ENCODE assay signal across 27 mouse cellular contexts in genomic region chr2:32438733-32439132, GRCm38 (mm10). TPM values are rescaled to one million over a fixed set of nuclear protein-coding genes. Genes with fewer than 3 reads are reported as not detected.
DNase-seq lines count a peak whose midpoint lies in the region; ATAC-seq and TF ChIP-seq lines count a peak whose summit lies in the region.
"Had no signal": no experiment of that assay in that cellular context is flagged by ENCODE, and none has a peak within 500 bp of the region (broad histone marks: within the 10 kb centered on the region; RNA-seq: fewer than 3 reads in every experiment).

No protein-coding gene starts in this region.

- H3K9ac ChIP-seq in forebrain, embryonic 13.5 days = no peak overlapping the region
- no peak overlapping the region for H3K9ac ChIP-seq in liver, adult 2 months (ENCODE audit: low read depth, low read length)
- H3K9ac ChIP-seq: embryonic facial prominence, embryonic 13.5 days; heart, embryonic 13.5 days; hindbrain, embryonic 14.5 days had no signal

- no peak for TF ChIP-seq CTCF in liver, adult 2 months (IDR thresholded peaks at IDR 0.05; ENCODE audit: low read depth, low read length)

- no peaks in the 10 kb centered on the region for H3K27me3 ChIP-seq in forebrain, embryonic 10.5 days (ENCODE audit: poor library complexity, severe bottlenecking)
- no peaks in the 10 kb centered on the region for H3K27me3 ChIP-seq in forebrain, embryonic 13.5 days
- no peaks in the 10 kb centered on the region for H3K27me3 ChIP-seq in liver, adult 2 months (ENCODE audit: control insufficient read depth, insufficient read depth, low read length)
- H3K27me3 ChIP-seq: embryonic facial prominence, embryonic 13.5 days; heart, embryonic 13.5 days had no signal

- 78% methylated on average over 3 of the region's 3 CpGs for WGBS in forebrain, embryonic 10.5 days
- 73% methylated on average over 3 of the region's 3 CpGs for WGBS in forebrain, embryonic 13.5 days
- WGBS in liver, adult 2 months = 53% methylated on average over 3 of the region's 3 CpGs

- no peak for ATAC-seq in forebrain, embryonic 13.5 days
- ATAC-seq: forebrain, embryonic 14.5 days; hindbrain, postnatal 0 days had no signal

- peaks cover 57% of the 10 kb centered on the region for H3K4me1 ChIP-seq in forebrain, embryonic 10.5 days
- peaks cover 51% of the 10 kb centered on the region for H3K4me1 ChIP-seq in forebrain, embryonic 13.5 days
- H3K4me1 ChIP-seq in liver, adult 2 months (ENCODE audit: control insufficient read depth, insufficient read depth, low read length) = peaks cover 29% of the 10 kb centered on the region

- H3K9me3 ChIP-seq in forebrain, embryonic 10.5 days = no peaks in the 10 kb centered on the region
- H3K9me3 ChIP-seq in forebrain, embryonic 13.5 days (replicated peaks) = no peaks in the 10 kb centered on the region
- H3K9me3 ChIP-seq: embryonic facial prominence, embryonic 10.5 days; embryonic facial prominence, embryonic 13.5 days; G1E; heart, embryonic 10.5 days; heart, embryonic 13.5 days had no signal

- peaks cover 7% of the 10 kb centered on the region; the same call in 1 of the 2 replicates for H3K36me3 ChIP-seq in forebrain, embryonic 10.5 days (replicated peaks)
- H3K36me3 ChIP-seq in forebrain, embryonic 13.5 days (ENCODE audit: poor library complexity, severe bottlenecking) = no peaks in the 10 kb centered on the region
- H3K36me3 ChIP-seq in liver, adult 2 months (ENCODE audit: control insufficient read depth, insufficient read depth, low read length) = no peaks in the 10 kb centered on the region
- H3K36me3 ChIP-seq: embryonic facial prominence, embryonic 13.5 days; heart, embryonic 13.5 days had no signal

- peaks cover 31% of the 10 kb centered on the region; the same call in 1 of the 2 replicates for H3K79me2 ChIP-seq in liver, adult 2 months (ENCODE audit: control insufficient read depth, insufficient read depth, low read length)

- DNase-seq in forebrain, embryonic 10.5 days (ENCODE audit: extremely low spot score, low spot score) = no peak
- peak; percentile 76 for DNase-seq in kidney, adult 9 months
- no peak for DNase-seq in kidney, postnatal 14 days
- peak; percentile 39 for DNase-seq in liver, adult 2 months (ENCODE audit: extremely low read depth, low read depth, low spot score)
- DNase-seq in liver = no peak
- DNase-seq in embryo, embryonic 10 days (ENCODE audit: low spot score) = no peak
- DNase-seq: adrenal gland, adult 2 months; cerebellum, adult 11 months; cerebellum, adult 2 months; cerebellum, adult 9-11 months; cerebellum, postnatal 25 days; embryo, embryonic 11 days; gastrocnemius, postnatal 10 days; gastrocnemius, postnatal 36 days; heart, adult 2 months; heart, postnatal 14 days; heart, postnatal 4 days had no signal

- H3K4me2 ChIP-seq in forebrain, embryonic 13.5 days = no peak overlapping the region
- H3K4me2 ChIP-seq: embryonic facial prominence, embryonic 13.5 days; heart, embryonic 13.5 days; hindbrain, embryonic 14.5 days had no signal

- H3K4me3 ChIP-seq in forebrain, embryonic 10.5 days = no peak overlapping the region
- no peak overlapping the region for H3K4me3 ChIP-seq in forebrain, embryonic 13.5 days
- H3K4me3 ChIP-seq in liver, adult 2 months (ENCODE audit: insufficient read depth, low read depth, low read length) = no peak overlapping the region
- H3K4me3 ChIP-seq: embryonic facial prominence, embryonic 10.5 days; embryonic facial prominence, embryonic 13.5 days; erythroblast, embryonic 14.5 days; heart, adult 2 months; heart, embryonic 10.5 days; heart, embryonic 13.5 days had no signal

- H3K27ac ChIP-seq in forebrain, embryonic 10.5 days = peak overlapping the region; percentile 78
- no peak overlapping the region for H3K27ac ChIP-seq in forebrain, embryonic 13.5 days
- H3K27ac ChIP-seq in liver, adult 2 months (replicated peaks; ENCODE audit: insufficient read depth, low read depth, low read length) = no peak overlapping the region
- H3K27ac ChIP-seq: embryonic facial prominence, embryonic 10.5 days; heart, adult 2 months had no signal

- no peak for TF ChIP-seq POLR2A in liver, adult 2 months (IDR thresholded peaks at IDR 0.05; ENCODE audit: extremely low read depth, insufficient read depth, low read length)

RNA-seq across cellular contexts. Expression of gene Naif1, which starts 11.5 kb away (rescaled TPM):
- 6.6 and 6.7 TPM in 2 replicates for polyA plus RNA-seq in forebrain, embryonic 10.5 days (2016; fragmentation: Nextera tagmentation; extraction: Ambion mirVana)
- polyA plus RNA-seq in forebrain, embryonic 13.5 days (2015; fragmentation: Nextera tagmentation; extraction: Ambion mirVana) = 5.4 and 5.6 TPM in 2 replicates
- 0.67 and 0.83 TPM in 2 replicates for total RNA-seq in liver, adult 2 months (2014; rRNA removed)
- polyA plus RNA-seq in liver, adult 2 months (2012; rRNA removed) = 2.9 and 3.0 TPM in 2 replicates

RNA-seq across cellular contexts. Expression of gene Slc25a25, which starts 12.5 kb away (rescaled TPM):
- polyA plus RNA-seq in forebrain, embryonic 10.5 days (2016; fragmentation: Nextera tagmentation; extraction: Ambion mirVana) = 25.0 and 26.3 TPM in 2 replicates
- 37.4 and 42.4 TPM in 2 replicates for polyA plus RNA-seq in forebrain, embryonic 13.5 days (2015; fragmentation: Nextera tagmentation; extraction: Ambion mirVana)
- 40.0 and 41.9 TPM in 2 replicates for total RNA-seq in liver, adult 2 months (2014; rRNA removed)
- 57.9 and 124 TPM in 2 replicates for polyA plus RNA-seq in liver, adult 2 months (2012; rRNA removed)

RNA-seq across cellular contexts. Expression of gene Ptges2, which starts 43.0 kb away (rescaled TPM):
- 23.8 and 26.4 TPM in 2 replicates for polyA plus RNA-seq in forebrain, embryonic 10.5 days (2016; fragmentation: Nextera tagmentation; extraction: Ambion mirVana)
- polyA plus RNA-seq in forebrain, embryonic 13.5 days (2015; fragmentation: Nextera tagmentation; extraction: Ambion mirVana) = 28.5 and 30.1 TPM in 2 replicates
- total RNA-seq in liver, adult 2 months (2014; rRNA removed) = 22.6 and 30.7 TPM in 2 replicates
- 24.4 and 25.5 TPM in 2 replicates for polyA plus RNA-seq in liver, adult 2 months (2012; rRNA removed)

RNA-seq across cellular contexts. Expression of gene Lcn2, which starts 50.7 kb away (rescaled TPM):
- polyA plus RNA-seq in forebrain, embryonic 10.5 days (2016; fragmentation: Nextera tagmentation; extraction: Ambion mirVana) = not detected in 2 replicates
- 0.20 TPM in 1 of 2 replicates, not detected in the other for polyA plus RNA-seq in forebrain, embryonic 13.5 days (2015; fragmentation: Nextera tagmentation; extraction: Ambion mirVana)
- 2.1 and 10.0 TPM in 2 replicates for total RNA-seq in liver, adult 2 months (2014; rRNA removed)
- 29.3 and 45.5 TPM in 2 replicates for polyA plus RNA-seq in liver, adult 2 months (2012; rRNA removed)
- total RNA-seq: G1E had no signal
- polyA plus RNA-seq: embryonic facial prominence, embryonic 10.5 days; heart, embryonic 10.5 days had no signal

RNA-seq across cellular contexts. Expression of gene 1110008P14Rik, which starts 57.0 kb away (rescaled TPM):
- polyA plus RNA-seq in forebrain, embryonic 10.5 days (2016; fragmentation: Nextera tagmentation; extraction: Ambion mirVana) = 36.3 and 37.5 TPM in 2 replicates
- 59.6 and 60.4 TPM in 2 replicates for polyA plus RNA-seq in forebrain, embryonic 13.5 days (2015; fragmentation: Nextera tagmentation; extraction: Ambion mirVana)
- 25.8 and 32.5 TPM in 2 replicates for total RNA-seq in liver, adult 2 months (2014; rRNA removed)
- 103 and 144 TPM in 2 replicates for polyA plus RNA-seq in liver, adult 2 months (2012; rRNA removed)

Comparison
In these comparisons a context has a peak if more than half of its experiments do, and no peak if none do; other contexts are left out.
1. DNase-seq: peak in kidney, adult 9 months (single experiment) and liver, adult 2 months (single experiment); none in forebrain, embryonic 10.5 days (single experiment), kidney, postnatal 14 days (single experiment), liver (single experiment) and embryo, embryonic 10 days (single experiment).